Mouse (Mus musculus): Measurements from ENCODE around the gene Itpr1.
"Not testable (repeated sequence)": the region's sequence is repeated elsewhere in the genome, so short reads cannot be mapped to it uniquely, and the experiment has no call there.

Gene Itpr1

DNA sequence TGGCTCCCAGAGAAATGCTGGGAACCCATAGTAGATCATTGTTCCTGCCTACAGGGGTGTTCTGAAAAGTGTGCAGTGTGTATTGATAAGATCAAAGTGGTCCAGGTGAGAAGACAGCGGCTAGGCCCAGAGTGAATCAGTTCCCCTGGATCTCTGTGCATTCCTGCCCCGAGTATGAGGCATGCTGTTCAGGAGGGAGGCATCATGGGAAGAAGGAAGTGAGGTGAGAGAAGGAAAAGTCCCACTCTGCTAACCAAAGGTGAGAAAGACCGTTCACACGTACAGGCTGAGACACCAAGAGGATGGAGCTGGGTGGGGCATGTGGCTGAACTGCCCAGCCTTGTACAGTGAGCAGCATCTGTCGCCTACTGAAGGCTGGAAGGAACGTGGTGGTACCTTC, 327.5 kb downstream of the Itpr1 start:
- no peak for DNase-seq (ENCODE audit: low spot score in 2 of 2)

DNA sequence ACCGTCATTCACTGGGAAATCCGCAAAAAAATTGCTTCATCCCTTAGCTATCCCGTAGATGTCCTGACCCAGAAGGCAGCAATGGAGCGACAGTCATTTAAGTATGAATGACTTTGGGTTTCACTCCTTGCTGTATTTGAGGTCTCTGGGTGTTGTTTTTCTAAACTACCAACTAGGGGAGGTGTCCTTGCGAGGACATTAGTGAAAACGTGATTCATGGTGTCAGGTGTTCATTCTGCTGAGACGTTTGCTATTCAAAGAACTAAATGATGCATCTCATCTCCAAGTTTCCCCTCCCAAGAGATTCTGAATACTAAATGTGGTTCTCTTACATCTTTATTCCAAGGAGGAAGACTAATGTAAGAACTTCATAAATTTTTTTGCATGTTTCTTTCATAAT, 332.0 kb downstream of the Itpr1 start:
- DNase-seq (ENCODE audit: low spot score in 2 of 2) = no peak

DNA sequence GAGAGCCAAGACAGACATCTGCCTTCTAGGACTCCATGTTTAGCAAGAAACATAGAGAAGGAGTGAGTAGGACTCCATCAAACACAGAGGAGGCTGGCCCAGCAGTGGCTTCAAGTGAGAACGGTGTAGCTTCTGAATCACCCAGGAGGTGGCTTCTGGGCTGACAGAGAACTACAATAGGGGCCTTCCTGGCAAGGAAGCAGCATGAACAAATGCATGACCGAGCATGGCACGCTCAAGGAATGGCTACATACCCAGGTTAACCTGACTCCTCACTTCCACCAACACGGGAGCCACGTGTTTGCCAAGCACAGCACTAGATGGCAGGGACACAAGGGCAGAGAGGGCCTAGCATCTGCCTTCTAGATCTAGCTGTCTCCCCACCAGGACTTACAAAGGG, 332.6 kb downstream of the Itpr1 start:
- no peak for DNase-seq (ENCODE audit: low spot score in 2 of 2)

DNA sequence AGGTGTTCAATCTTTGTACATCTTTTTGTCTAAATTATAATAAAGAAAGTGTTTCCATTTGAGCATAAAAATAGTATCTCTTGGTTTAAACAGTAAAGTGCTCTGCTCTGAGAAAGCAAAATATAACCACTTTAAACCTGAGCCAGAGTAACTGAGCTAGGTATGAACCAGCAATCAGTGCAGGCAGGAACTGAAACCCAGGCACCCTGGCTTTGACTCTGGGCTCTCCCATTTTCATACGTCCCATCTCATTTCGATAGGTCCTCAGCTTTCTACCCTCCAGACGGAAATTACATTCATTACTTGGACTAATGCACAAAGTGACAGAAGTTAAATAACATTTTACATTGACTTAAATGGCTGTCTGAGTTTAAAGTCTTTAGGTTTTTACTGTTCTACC, 335.5 kb downstream of the Itpr1 start:
- no peak for DNase-seq (ENCODE audit: low spot score in 2 of 2)

- DNase-seq (ENCODE audit: low spot score in 2 of 2) = peak in 1 of 2 experiments; percentile 63
Observed at GRCm38 (mm10) chr6:108549495-108549935, 336.6 kb downstream of the Itpr1 start.

GRCm38 (mm10) chr6:108551725-108552620, 339.1 kb downstream of the Itpr1 start:
- DNase-seq (ENCODE audit: low spot score in 2 of 2) = no peak

DNA sequence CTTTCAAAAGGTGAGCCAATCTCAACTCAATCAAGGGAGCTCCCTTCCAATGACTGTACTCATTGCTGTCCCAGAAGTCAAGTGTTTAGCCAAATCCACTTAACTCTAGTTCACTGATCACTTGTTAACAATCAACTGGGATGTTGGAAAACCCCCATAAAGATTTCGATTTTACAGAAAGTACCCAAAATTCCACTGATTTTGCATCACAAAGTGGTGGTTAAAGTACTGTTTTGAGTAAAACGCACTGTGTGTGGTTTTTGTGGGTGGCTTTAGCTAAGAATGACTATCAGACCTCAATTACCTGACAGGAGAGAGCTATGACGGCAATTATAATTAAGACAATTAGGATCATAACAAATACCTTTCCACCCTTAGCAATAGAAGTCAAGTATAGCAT, 340.1 kb downstream of the Itpr1 start:
- DNase-seq (ENCODE audit: low spot score in 2 of 2) = no peak

- no peak for DNase-seq (ENCODE audit: low spot score in 2 of 2)
Observed at GRCm38 (mm10) chr6:108553536-108553935, 340.6 kb downstream of the Itpr1 start.

- DNase-seq (ENCODE audit: low spot score in 2 of 2) = no peak
Observed at GRCm38 (mm10) chr6:108554389-108554788, 341.5 kb downstream of the Itpr1 start.

DNA sequence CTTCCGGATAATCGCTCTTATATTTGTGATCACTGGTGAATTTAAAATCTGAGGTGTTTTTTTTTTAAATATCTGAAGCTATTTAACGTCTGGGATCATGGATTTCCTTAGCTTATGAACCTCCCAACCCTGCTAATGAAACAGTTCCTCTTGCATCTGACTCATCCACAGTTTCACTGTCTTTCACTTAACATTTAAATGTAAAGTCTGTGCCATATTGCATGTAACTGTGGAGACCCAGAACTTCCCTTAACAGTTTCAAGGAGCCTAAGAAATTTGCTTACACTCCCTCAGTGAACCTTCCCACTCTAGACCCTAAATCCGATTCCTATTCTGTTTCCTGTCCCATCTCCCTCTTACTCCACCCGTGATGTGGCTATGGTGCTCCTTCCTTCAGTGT, 342.0 kb downstream of the Itpr1 start:
- DNase-seq (ENCODE audit: low spot score in 2 of 2) = no peak

- DNase-seq (ENCODE audit: low spot score in 2 of 2) = no peak
Observed at GRCm38 (mm10) chr6:108557576-108558322, 344.9 kb downstream of the Itpr1 start.

GRCm38 (mm10) chr6:108559226-108559625, 346.3 kb downstream of the Itpr1 start:
- not testable (repeated sequence) for DNase-seq (ENCODE audit: low spot score in 2 of 2)

DNA sequence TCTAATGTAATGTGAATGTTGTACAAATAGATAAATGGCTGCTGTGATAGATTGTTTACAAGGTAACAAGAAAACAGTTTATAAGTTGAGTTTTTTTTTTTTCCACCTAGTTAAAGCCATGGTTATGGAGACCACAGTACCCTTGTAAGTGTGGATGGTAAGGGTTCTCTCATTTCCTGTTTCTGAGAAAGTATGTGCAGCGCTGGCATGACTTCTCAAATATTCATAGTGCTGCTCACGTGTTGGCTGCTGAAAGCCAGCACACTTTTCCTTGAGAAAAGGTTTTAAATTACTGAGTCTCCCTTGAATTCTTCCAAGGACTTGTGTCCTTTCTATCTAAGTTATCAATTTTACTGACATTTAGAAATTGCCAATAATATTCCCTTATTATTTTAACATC, 350.1 kb downstream of the Itpr1 start:
- DNase-seq (ENCODE audit: low spot score in 2 of 2) = no peak

GRCm38 (mm10) chr6:108565447-108565846, 352.6 kb downstream of the Itpr1 start:
- not testable (repeated sequence) for DNase-seq (ENCODE audit: low spot score in 2 of 2)

- no peak for DNase-seq (ENCODE audit: low spot score in 2 of 2)
Observed at GRCm38 (mm10) chr6:108566549-108566948, 353.7 kb downstream of the Itpr1 start.

- DNase-seq (ENCODE audit: low spot score in 2 of 2) = no peak
Observed at GRCm38 (mm10) chr6:108569460-108570187, 356.7 kb downstream of the Itpr1 start.

- DNase-seq (ENCODE audit: low spot score in 2 of 2) = no peak
Observed at GRCm38 (mm10) chr6:108570351-108571041, 357.6 kb downstream of the Itpr1 start.

- DNase-seq (ENCODE audit: low spot score in 2 of 2) = peak; percentile 68 to 78
Observed at GRCm38 (mm10) chr6:108571042-108571590, 358.2 kb downstream of the Itpr1 start.

- DNase-seq (ENCODE audit: low spot score in 2 of 2) = no peak
Observed at GRCm38 (mm10) chr6:108572646-108573045, 359.8 kb downstream of the Itpr1 start.

GRCm38 (mm10) chr6:108577056-108577455, 364.2 kb downstream of the Itpr1 start:
- DNase-seq (ENCODE audit: low spot score in 2 of 2) = no peak

GRCm38 (mm10) chr6:108588426-108588825, 375.5 kb downstream of the Itpr1 start:
- DNase-seq (ENCODE audit: low spot score in 2 of 2) = no peak
